Mouse (Mus musculus): ENCODE measurements around the gene Rnf17. TPM values are rescaled to one million over a fixed set of nuclear protein-coding genes. Genes with fewer than 3 reads are reported as not detected.
A peak's percentile ranks its signal among the peaks of the same experiment; 100 is the strongest.

Rnf17 gene
- total and polyA plus RNA-seq, 2 experiments from 2014 or later, result 1.0 TPM; not detected in 1

GRCm38 (mm10) chr14:56365292-56365691, 37.1 kb upstream of the Rnf17 start:
- no peak for TF ChIP-seq CTCF (IDR thresholded peaks at IDR 0.05; ENCODE audit: low read depth)
- H3K4me2 ChIP-seq (ENCODE audit: low read depth, low read length), result peak overlapping the region; percentile 80
- no peak for DNase-seq (ENCODE audit: low spot score)
- 32% methylated on average over 8 of the region's 8 CpGs for WGBS
- H3K27me3 ChIP-seq (ENCODE audit: insufficient read depth, low read length), result peaks cover 10% of the 10 kb centered on the region; the same call in 1 of the 2 replicates
- H3K36me3 ChIP-seq (ENCODE audit: insufficient read depth, low read length), result no peaks in the 10 kb centered on the region
- H3K4me3 ChIP-seq (ENCODE audit: low read length), result peak overlapping the region; percentile 48
- H3K9ac ChIP-seq (replicated peaks; ENCODE audit: low read length), result 0 out of 2 replicates have a peak overlapping the region, but pooled peaks have one; percentile 22
- H3K9me3 ChIP-seq (ENCODE audit: low read length), result no peaks in the 10 kb centered on the region
- H3K27ac ChIP-seq, result no peak overlapping the region
- ATAC-seq, result no peak
- no peaks in the 10 kb centered on the region for H3K4me1 ChIP-seq (ENCODE audit: insufficient read depth, low read length)

GRCm38 (mm10) chr14:56366712-56367111, 35.7 kb upstream of the Rnf17 start:
- peaks cover 10% of the 10 kb centered on the region; the same call in 1 of the 2 replicates for H3K27me3 ChIP-seq (ENCODE audit: insufficient read depth, low read length)
- H3K4me2 ChIP-seq (ENCODE audit: low read depth, low read length), result no peak overlapping the region
- no peaks in the 10 kb centered on the region for H3K36me3 ChIP-seq (ENCODE audit: insufficient read depth, low read length)
- DNase-seq (ENCODE audit: low spot score) (no peak), ATAC-seq (no peak)
- TF ChIP-seq CTCF (IDR thresholded peaks at IDR 0.05; ENCODE audit: low read depth), result no peak
- no peaks in the 10 kb centered on the region for H3K4me1 ChIP-seq (ENCODE audit: insufficient read depth, low read length)
- no peaks in the 10 kb centered on the region for H3K9me3 ChIP-seq (ENCODE audit: low read length)
- H3K27ac ChIP-seq, result no peak overlapping the region
- no peak overlapping the region for H3K4me3 ChIP-seq (ENCODE audit: low read length)
- 19% methylated on average over 15 of the region's 15 CpGs for WGBS
- no peak overlapping the region for H3K9ac ChIP-seq (replicated peaks; ENCODE audit: low read length)

GRCm38 (mm10) chr14:56368834-56369233, 33.5 kb upstream of the Rnf17 start:
- Histone ChIP-seq H3K4me1 (ENCODE audit: insufficient read depth, low read length) (no peaks in the 10 kb centered on the region), H3K27me3 (ENCODE audit: insufficient read depth, low read length) (0 out of 2 replicates have a peak, but pooled peaks cover 2% of the 10 kb centered on the region), H3K4me3 (ENCODE audit: low read length) (no peak overlapping the region), H3K9ac (replicated peaks; ENCODE audit: low read length) (no peak overlapping the region), H3K36me3 (ENCODE audit: insufficient read depth, low read length) (no peaks in the 10 kb centered on the region), H3K27ac (no peak overlapping the region), H3K9me3 (ENCODE audit: low read length) (no peaks in the 10 kb centered on the region), H3K4me2 (ENCODE audit: low read depth, low read length) (no peak overlapping the region)
- ATAC-seq (no peak), DNase-seq (ENCODE audit: low spot score) (peak; percentile 48)
- 59% methylated on average over 3 of the region's 3 CpGs for WGBS
- peak; percentile 69 for TF ChIP-seq CTCF (IDR thresholded peaks at IDR 0.05; ENCODE audit: low read depth)

- Histone ChIP-seq H3K9me3 (ENCODE audit: low read length) (no peaks in the 10 kb centered on the region), H3K27me3 (ENCODE audit: insufficient read depth, low read length) (no peaks in the 10 kb centered on the region), H3K27ac (no peak overlapping the region), H3K4me2 (ENCODE audit: low read depth, low read length) (no peak overlapping the region), H3K4me1 (ENCODE audit: insufficient read depth, low read length) (no peaks in the 10 kb centered on the region), H3K9ac (replicated peaks; ENCODE audit: low read length) (no peak overlapping the region), H3K36me3 (ENCODE audit: insufficient read depth, low read length) (no peaks in the 10 kb centered on the region), H3K4me3 (ENCODE audit: low read length) (no peak overlapping the region)
- WGBS, result 2% methylated on average over 6 of the region's 6 CpGs
- ATAC-seq (peak; percentile 88), DNase-seq (ENCODE audit: low spot score) (peak; percentile 95)
- TF ChIP-seq CTCF (IDR thresholded peaks at IDR 0.05; ENCODE audit: low read depth), result peak; percentile 89
Measured at GRCm38 (mm10) chr14:56375731-56376130, 26.6 kb upstream of the Rnf17 start.

- Histone ChIP-seq H3K27ac (no peak overlapping the region), H3K27me3 (ENCODE audit: insufficient read depth, low read length) (no peaks in the 10 kb centered on the region), H3K4me1 (ENCODE audit: insufficient read depth, low read length) (no peaks in the 10 kb centered on the region), H3K36me3 (ENCODE audit: insufficient read depth, low read length) (no peaks in the 10 kb centered on the region), H3K9me3 (ENCODE audit: low read length) (no peaks in the 10 kb centered on the region), H3K9ac (replicated peaks; ENCODE audit: low read length) (no peak overlapping the region), H3K4me2 (ENCODE audit: low read depth, low read length) (no peak overlapping the region), H3K4me3 (ENCODE audit: low read length) (no peak overlapping the region)
- ATAC-seq (no peak), DNase-seq (ENCODE audit: low spot score) (no peak)
- TF ChIP-seq CTCF (IDR thresholded peaks at IDR 0.05; ENCODE audit: low read depth), result peak; percentile 18
Measured at GRCm38 (mm10) chr14:56377745-56378144, 24.6 kb upstream of the Rnf17 start.

GRCm38 (mm10) chr14:56379336-56379735, 23.0 kb upstream of the Rnf17 start:
- DNase-seq (ENCODE audit: low spot score), result no peak
- Histone ChIP-seq H3K9me3 (ENCODE audit: low read length) (no peaks in the 10 kb centered on the region), H3K27me3 (ENCODE audit: insufficient read depth, low read length) (no peaks in the 10 kb centered on the region), H3K36me3 (ENCODE audit: insufficient read depth, low read length) (no peaks in the 10 kb centered on the region), H3K9ac (replicated peaks; ENCODE audit: low read length) (no peak overlapping the region), H3K27ac (no peak overlapping the region), H3K4me3 (ENCODE audit: low read length) (no peak overlapping the region), H3K4me2 (ENCODE audit: low read depth, low read length) (no peak overlapping the region), H3K4me1 (ENCODE audit: insufficient read depth, low read length) (no peaks in the 10 kb centered on the region)
- ATAC-seq, result no peak
- WGBS, result 62% methylated on average over 9 of the region's 9 CpGs
- TF ChIP-seq CTCF (IDR thresholded peaks at IDR 0.05; ENCODE audit: low read depth), result no peak

- H3K27ac ChIP-seq, result no peak overlapping the region
- no peak overlapping the region for H3K9ac ChIP-seq (replicated peaks; ENCODE audit: low read length)
- ATAC-seq (no peak), DNase-seq (ENCODE audit: low spot score) (no peak)
- WGBS, result 90% methylated on average over 4 of the region's 4 CpGs
- no peaks in the 10 kb centered on the region for H3K4me1 ChIP-seq (ENCODE audit: insufficient read depth, low read length)
- no peaks in the 10 kb centered on the region for H3K36me3 ChIP-seq (ENCODE audit: insufficient read depth, low read length)
- H3K9me3 ChIP-seq (ENCODE audit: low read length), result no peaks in the 10 kb centered on the region
- H3K27me3 ChIP-seq (ENCODE audit: insufficient read depth, low read length), result no peaks in the 10 kb centered on the region
- no peak overlapping the region for H3K4me2 ChIP-seq (ENCODE audit: low read depth, low read length)
- no peak overlapping the region for H3K4me3 ChIP-seq (ENCODE audit: low read length)
- TF ChIP-seq CTCF (IDR thresholded peaks at IDR 0.05; ENCODE audit: low read depth), result no peak
Measured at GRCm38 (mm10) chr14:56382366-56382765, 20.0 kb upstream of the Rnf17 start.
